ENCODE assay signal across 8 mouse cellular contexts in the genomic region with DNA sequence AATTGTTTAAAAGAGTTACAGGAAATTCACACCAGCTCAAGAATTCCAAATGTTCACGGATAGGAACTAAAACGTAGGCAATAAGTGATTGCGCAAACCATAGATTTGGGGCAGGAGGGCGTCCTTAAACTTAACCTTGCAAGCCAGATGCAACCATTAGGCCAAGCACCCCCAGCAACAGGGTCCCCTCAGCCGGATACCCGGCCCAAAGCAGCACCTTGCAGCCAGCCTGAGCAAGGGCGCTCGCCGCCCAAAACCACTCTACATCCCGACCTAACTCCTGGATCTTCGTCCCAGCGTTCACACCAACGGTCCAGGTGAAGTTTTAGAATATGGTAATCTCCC. TPM values are rescaled to one million over a fixed set of nuclear protein-coding genes. Genes with fewer than 3 reads are reported as not detected.
DNase-seq lines count a peak whose midpoint lies in the region; ATAC-seq lines count a peak whose summit lies in the region.

No protein-coding gene starts in this region.

- H3K27me3 ChIP-seq in heart, embryonic 15.5 days, result no peaks in the 10 kb centered on the region
- no peaks in the 10 kb centered on the region for H3K27me3 ChIP-seq in hindbrain, embryonic 11.5 days (ENCODE audit: control insufficient read depth, insufficient read depth, low read length)
- no peaks in the 10 kb centered on the region for H3K27me3 ChIP-seq in megakaryocyte, embryonic 14.5 days (replicated peaks)

- ATAC-seq in heart, embryonic 15.5 days (replicated peaks; ENCODE audit: insufficient number of reproducible peaks, insufficient read depth, low FRiP score, low read depth), result no peak
- ATAC-seq in hindbrain, embryonic 11.5 days (ENCODE audit: low FRiP score), result peak; percentile 45

- H3K9ac ChIP-seq in heart, embryonic 15.5 days, result peak overlapping the region; percentile 74
- H3K9ac ChIP-seq in hindbrain, embryonic 11.5 days (ENCODE audit: low read depth, low read length), result peak overlapping the region; percentile 51

- no peaks in the 10 kb centered on the region for H3K36me3 ChIP-seq in heart, embryonic 15.5 days
- H3K36me3 ChIP-seq in hindbrain, embryonic 11.5 days (ENCODE audit: control insufficient read depth, insufficient read depth, low read length), result no peaks in the 10 kb centered on the region
- H3K36me3 ChIP-seq in megakaryocyte, embryonic 14.5 days (replicated peaks; ENCODE audit: low read length), result peaks cover 22% of the 10 kb centered on the region

- DNase-seq in heart, postnatal 14 days, result no peak
- peak; percentile 11 for DNase-seq in WW6 (ENCODE audit: low read depth, low spot score)
- DNase-seq in hindbrain, embryonic 11.5 days (ENCODE audit: low spot score), result peak; percentile 8
- no peak for DNase-seq in frontal cortex, postnatal 36 days (ENCODE audit: low spot score in 2 of 2)
- no peak for DNase-seq in cerebellum, postnatal 10 days
- no peak for DNase-seq in left cerebral cortex, adult 9 months (ENCODE audit: low spot score in 2 of 2)

- H3K27ac ChIP-seq in heart, embryonic 15.5 days, result peak overlapping the region; percentile 97
- no peak overlapping the region for H3K27ac ChIP-seq in hindbrain, embryonic 11.5 days (ENCODE audit: low read depth, low read length)

- WGBS in heart, embryonic 15.5 days, result 1% methylated on average over 13 of the region's 13 CpGs
- 2% methylated on average over 13 of the region's 13 CpGs for WGBS in hindbrain, embryonic 11.5 days

- intact Hi-C loops in heart, postnatal 14 days (cut with DNase I), result loop anchor here (5.0 kb wide), 1 partner anchor 97 kb away; no protein-coding TSS in a partner anchor

- peak overlapping the region; percentile 78 for H3K4me2 ChIP-seq in heart, embryonic 15.5 days
- peak overlapping the region; percentile 65 for H3K4me2 ChIP-seq in hindbrain, embryonic 11.5 days (replicated peaks; ENCODE audit: low read depth, low read length)

- H3K9me3 ChIP-seq in heart, embryonic 15.5 days (replicated peaks), result no peaks in the 10 kb centered on the region
- no peaks in the 10 kb centered on the region for H3K9me3 ChIP-seq in hindbrain, embryonic 11.5 days (ENCODE audit: control insufficient read depth, low read length)
- H3K9me3 ChIP-seq in megakaryocyte, embryonic 14.5 days, result no peaks in the 10 kb centered on the region

- peak overlapping the region; percentile 84 for H3K4me3 ChIP-seq in heart, embryonic 15.5 days
- H3K4me3 ChIP-seq in hindbrain, embryonic 11.5 days (ENCODE audit: low read depth, low read length), result peak overlapping the region; percentile 66
- peak overlapping the region; percentile 99 for H3K4me3 ChIP-seq in megakaryocyte, embryonic 14.5 days (replicated peaks)

- H3K4me1 ChIP-seq in heart, embryonic 15.5 days (replicated peaks), result peaks cover 36% of the 10 kb centered on the region
- H3K4me1 ChIP-seq in hindbrain, embryonic 11.5 days (replicated peaks; ENCODE audit: control insufficient read depth, insufficient read depth, low read length), result no peaks in the 10 kb centered on the region
- peaks cover 47% of the 10 kb centered on the region for H3K4me1 ChIP-seq in megakaryocyte, embryonic 14.5 days

RNA-seq across cellular contexts. Expression of a gene that starts 0.6 kb away (rescaled TPM):
- 1.7 and 2.3 TPM in 2 replicates for polyA plus RNA-seq in heart, embryonic 15.5 days (2015; fragmentation: Nextera tagmentation; extraction: Ambion mirVana)
- 10 to 100 TPM in 1 of 2 experiments, 1 to 10 TPM in 1; 8.6 to 10.4 TPM for total RNA-seq in heart, postnatal 14 days (2021)
- 2.3 and 2.9 TPM in 2 replicates for polyA plus RNA-seq in hindbrain, embryonic 11.5 days (2014; fragmentation: Nextera tagmentation; extraction: Ambion mirVana)
- polyA plus RNA-seq in megakaryocyte, embryonic 14.5 days (2012; ENCODE audit: insufficient read depth, low replicate concordance), result 3.8 and 5.2 TPM in 2 replicates

Comparison
In these comparisons a context has a peak if more than half of its experiments do, and no peak if none do; other contexts are left out.
1. DNase-seq: peak in WW6 (single experiment) and hindbrain, embryonic 11.5 days (single experiment); none in heart, postnatal 14 days (0 of 2), frontal cortex, postnatal 36 days (0 of 2), cerebellum, postnatal 10 days (0 of 2) and left cerebral cortex, adult 9 months (0 of 2).
2. Peak in every context shown above with its lines, with median percentiles within 50 percentile points of each other: H3K4me3 ChIP-seq.